Mouse (Mus musculus) liver, embryonic 14.5 days (tissue): Measurements from ENCODE around the gene Slc28a1. TPM values are rescaled to one million over a fixed set of nuclear protein-coding genes. Genes with fewer than 3 reads are reported as not detected.
"Not testable (repeated sequence)": the region's sequence is repeated elsewhere in the genome, so short reads cannot be mapped to it uniquely, and the experiment has no call there.

Source experiments
- ATAC-seq: fragments of 200-750 bp; cut with Nextera tagmentation; 2 replicates; pipeline ENCODE4 v1.8.0; 2017; ENCODE audit warnings: moderate number of reproducible peaks, mild to moderate bottlenecking, moderate library complexity; ENCODE audit not compliant: insufficient read depth
- DNase-seq, 3 experiments: peaks; one replicate each; pipeline ENCODE4 v3.0.0-alpha.2; 2012 to 2013; ENCODE audit warnings: low read depth in 3 of 3, low spot score in 3 of 3
- H3K27ac ChIP-seq: fragments of 300-500 bp; sonication (generic); 2 replicates; pipeline ENCODE4 v1.5.1; 2014; ENCODE audit warnings: moderate library complexity, mild to moderate bottlenecking, control low read depth, inconsistent platforms
- H3K27me3 ChIP-seq: fragments of 300-500 bp; sonication (generic); 2 replicates; pipeline ENCODE4 v1.6.1; 2014; ENCODE audit warnings: mild to moderate bottlenecking, low read length, moderate library complexity; ENCODE audit not compliant: control insufficient read depth, insufficient read depth
- H3K36me3 ChIP-seq: fragments of 300-500 bp; sonication (generic); replicated peaks from 2 replicates; pipeline ENCODE4 v1.6.1; 2014; ENCODE audit warnings: low read depth; ENCODE audit not compliant: control insufficient read depth, insufficient read depth
- H3K4me1 ChIP-seq, 2 experiments: fragments of 200-500 bp in 1 of 2; fragments of 300-500 bp in 1 of 2; sonication (generic) in 1 of 2; replicated peaks; 2 replicates each; pipeline ENCODE4 v1.6.1; 2012 to 2014; ENCODE audit warnings: antibody characterized with exemption in 1 of 2, inconsistent platforms in 1 of 2, low read length in 1 of 2; ENCODE audit not compliant: control insufficient read depth in 2 of 2, insufficient read depth in 2 of 2
- H3K4me2 ChIP-seq: fragments of 300-500 bp; sonication (generic); 2 replicates; pipeline ENCODE4 v1.6.1; 2014; ENCODE audit warnings: low read depth, mild to moderate bottlenecking, control low read depth, moderate library complexity
- H3K4me3 ChIP-seq, 2 experiments: fragments of 200-500 bp in 1 of 2; fragments of 300-500 bp in 1 of 2; sonication (generic) in 1 of 2; 2 replicates each; pipeline ENCODE4 v1.5.1; 2012 to 2014; ENCODE audit warnings: low read depth in 2 of 2, low read length in 2 of 2, mild to moderate bottlenecking in 2 of 2, control low read depth in 1 of 2, inconsistent platforms in 1 of 2, moderate library complexity in 1 of 2; ENCODE audit not compliant: insufficient read depth in 1 of 2
- H3K9ac ChIP-seq: fragments of 300-500 bp; sonication (generic); replicated peaks from 2 replicates; pipeline ENCODE4 v1.6.1; 2014; ENCODE audit warnings: mild to moderate bottlenecking, control low read depth, moderate library complexity
- H3K9me3 ChIP-seq: fragments of 300-500 bp; sonication (generic); 2 replicates; pipeline ENCODE4 v1.6.1; 2016; ENCODE audit warnings: low read length, mixed read lengths; ENCODE audit not compliant: control insufficient read depth
- CTCF ChIP-seq: IDR thresholded peaks from 2 replicates; pipeline ENCODE4 v1.5.1; 2016; ENCODE audit warnings: antibody characterized with exemption, low read depth, control low read depth
- EP300 ChIP-seq: IDR thresholded peaks from 2 replicates; pipeline ENCODE4 v1.6.1; 2016; ENCODE audit warnings: antibody characterized with exemption, low read depth
- WGBS: fragments of 180-500 bp; shearing (Covaris S2); extraction: QIAGEN DNeasy Blood & Tissue Kit; methylation state at CpG from one replicate; pipeline ENCODE4 v1.1.7; 2014; ENCODE audit not compliant: insufficient replicate concordance; 5-methylcytosine and 5-hydroxymethylcytosine counted together
- polyA plus RNA-seq, 2 experiments: library from polyadenylated mRNA; depleted of rRNA in 1 of 2; stranded (reverse) in 1 of 2; unstranded in 1 of 2; fragments of >200 nt; fragmentation: Nextera tagmentation in 1 of 2; extraction: Ambion mirVana in 1 of 2; gene quantifications; 2 replicates each; pipeline versions ENCODE4 v1.2.1 to v1.2.3; 2012 to 2014

Gene Slc28a1
- polyA plus RNA-seq, 2 experiments: 0.50 to 0.54 TPM

- no peak overlapping the region for H3K27ac ChIP-seq
- ATAC-seq (no peak), DNase-seq (no peak)
- no peaks in the 10 kb centered on the region for H3K27me3 ChIP-seq
- H3K36me3 ChIP-seq: no peaks in the 10 kb centered on the region
- TF ChIP-seq EP300 (no peak), CTCF (no peak)
- H3K9ac ChIP-seq: no peak overlapping the region
- H3K9me3 ChIP-seq: no peaks in the 10 kb centered on the region
- no peak overlapping the region for H3K4me2 ChIP-seq
- no peak overlapping the region for H3K4me3 ChIP-seq
- WGBS: 24% methylated on average over 4 of the region's 4 CpGs
- 0 out of 4 replicates have a peak, but pooled peaks cover 0 to 4% of the 10 kb centered on the region in 2 experiments for H3K4me1 ChIP-seq
Observed at GRCm38 (mm10) chr7:81199757-81200156, 85.2 kb downstream of the Slc28a1 start.

DNA sequence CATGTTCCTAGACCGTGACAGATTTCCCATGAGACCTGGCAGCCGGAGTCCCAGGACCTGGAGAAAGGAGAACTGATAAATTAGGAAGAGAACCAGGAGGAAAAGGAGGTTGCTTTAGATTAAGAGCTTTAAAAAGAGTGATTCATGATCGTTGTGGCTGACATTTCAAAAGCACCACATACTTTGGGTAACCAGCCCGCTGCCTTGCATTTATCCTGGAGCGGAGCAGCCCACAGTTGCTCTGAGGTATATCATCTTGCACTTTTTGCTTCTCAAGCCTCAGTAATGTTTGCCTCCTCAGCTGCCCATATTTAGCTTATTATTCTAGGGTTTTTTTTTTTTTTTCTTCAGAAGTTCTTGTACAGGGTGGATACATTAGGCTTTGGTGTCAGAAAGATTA lies 87.8 kb downstream of the Slc28a1 start:
- H3K9ac ChIP-seq: no peak overlapping the region
- TF ChIP-seq EP300 (no peak), CTCF (no peak)
- 51% methylated on average over 5 of the region's 5 CpGs for WGBS
- no peaks in the 10 kb centered on the region for H3K27me3 ChIP-seq
- no peak overlapping the region for H3K27ac ChIP-seq
- no peak overlapping the region for H3K4me2 ChIP-seq
- H3K36me3 ChIP-seq: no peaks in the 10 kb centered on the region
- 0 out of 4 replicates have a peak, but pooled peaks cover 0 to 4% of the 10 kb centered on the region in 2 experiments for H3K4me1 ChIP-seq
- no peak for ATAC-seq
- no peaks in the 10 kb centered on the region for H3K9me3 ChIP-seq
- DNase-seq: no peak
- H3K4me3 ChIP-seq: no peak overlapping the region

DNA sequence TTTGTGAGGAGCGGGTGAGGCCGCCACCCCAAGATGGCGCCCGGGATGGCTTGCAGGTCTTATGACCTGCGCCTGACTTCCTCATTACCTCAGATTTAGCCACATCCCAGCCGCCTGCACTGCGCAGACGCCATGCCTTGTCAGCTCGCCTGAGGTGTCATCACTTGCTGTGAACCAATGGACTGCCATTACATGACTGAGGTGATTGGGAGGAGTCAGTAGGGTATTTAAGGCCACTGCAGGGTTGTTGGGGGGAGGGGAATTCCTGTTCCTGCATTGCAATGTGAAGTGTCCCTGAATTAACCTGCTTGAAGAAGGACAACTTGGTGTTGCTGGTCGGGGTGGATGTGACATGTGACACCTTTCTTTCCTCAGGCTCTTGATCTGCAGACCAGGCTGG lies 89.0 kb downstream of the Slc28a1 start:
- not testable (repeated sequence) for H3K4me1 ChIP-seq, H3K27me3 ChIP-seq, H3K36me3 ChIP-seq, H3K9ac ChIP-seq, H3K9me3 ChIP-seq, H3K4me3 ChIP-seq, H3K4me2 ChIP-seq, H3K27ac ChIP-seq, ATAC-seq, DNase-seq
- WGBS: 69% methylated on average over 10 of the region's 10 CpGs

GRCm38 (mm10) chr7:81208944-81209343 lies 94.3 kb downstream of the Slc28a1 start:
- Histone ChIP-seq H3K9me3 (no peaks in the 10 kb centered on the region), H3K36me3 (no peaks in the 10 kb centered on the region), H3K27ac (no peak overlapping the region), H3K4me3 (no peak overlapping the region), H3K9ac (no peak overlapping the region), H3K27me3 (peaks cover 28% of the 10 kb centered on the region), H3K4me1 (peaks cover 0 to 9% of the 10 kb centered on the region in 2 experiments; a peak in 2 of 4 replicates), H3K4me2 (no peak overlapping the region)
- ATAC-seq (no peak), DNase-seq (no peak)
- TF ChIP-seq EP300 (no peak), CTCF (peak; percentile 77)
- 19% methylated on average over 6 of the region's 6 CpGs for WGBS

DNA sequence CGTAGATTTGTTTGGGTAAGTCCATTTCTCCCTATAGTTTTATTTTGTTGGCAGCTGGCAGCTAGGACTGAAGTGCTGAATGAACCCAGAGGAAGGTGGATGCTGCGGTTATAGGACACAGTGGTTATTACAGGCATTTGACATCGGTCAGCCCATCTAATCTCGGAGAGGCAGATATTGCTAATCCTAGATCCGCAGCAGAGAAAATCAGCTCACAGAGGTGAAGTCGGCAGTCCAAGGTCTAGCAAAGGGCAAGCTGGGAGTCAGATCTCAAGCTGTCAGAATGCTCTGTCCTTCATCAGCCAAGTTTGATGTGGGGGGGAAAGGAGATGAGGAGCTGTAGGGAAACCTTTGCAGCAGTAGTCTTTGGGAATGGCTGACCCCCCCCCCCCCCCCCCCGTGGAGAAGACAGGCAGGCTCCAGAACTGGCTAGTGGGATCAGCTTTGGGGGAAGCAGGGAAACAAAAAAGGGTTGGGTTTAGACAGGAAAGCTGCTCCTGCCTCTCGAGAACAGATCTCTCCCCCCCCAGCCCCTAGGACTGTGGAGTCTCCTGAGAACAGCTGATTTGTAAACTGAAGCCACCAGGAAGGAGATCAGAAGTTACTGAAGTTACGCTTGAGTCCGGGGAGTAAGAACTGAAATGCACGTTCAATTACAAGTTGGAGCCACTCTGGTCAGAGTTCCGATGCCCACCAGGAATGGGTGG lies 95.5 kb downstream of the Slc28a1 start:
- no peaks in the 10 kb centered on the region for H3K36me3 ChIP-seq
- 45% methylated on average over 12 of the region's 12 CpGs for WGBS
- H3K4me3 ChIP-seq: no peak overlapping the region
- no peak overlapping the region for H3K9ac ChIP-seq
- TF ChIP-seq EP300 (no peak), CTCF (no peak)
- H3K4me1 ChIP-seq: peaks cover 0 to 9% of the 10 kb centered on the region in 2 experiments; a peak in 2 of 4 replicates
- no peak overlapping the region for H3K27ac ChIP-seq
- ATAC-seq (no peak), DNase-seq (no peak)
- H3K4me2 ChIP-seq: no peak overlapping the region
- H3K27me3 ChIP-seq: peaks cover 40% of the 10 kb centered on the region
- H3K9me3 ChIP-seq: no peaks in the 10 kb centered on the region
